Mouse (Mus musculus) intestine, postnatal 0 days (tissue): ENCODE results near the gene Gba. TPM values are rescaled to one million over a fixed set of nuclear protein-coding genes. Genes with fewer than 3 reads are reported as not detected.
A peak's percentile ranks its signal among the peaks of the same experiment; 100 is the strongest.

Experiments
- ATAC-seq: fragments of 200-750 bp; cut with Nextera tagmentation; 2 replicates; pipeline ENCODE4 v1.8.0; 2017; ENCODE audit warnings: mild to moderate bottlenecking, moderate TSS enrichment, moderate library complexity
- H3K27ac ChIP-seq: fragments of 300-500 bp; sonication (generic); 2 replicates; pipeline ENCODE4 v1.5.1; 2014; ENCODE audit warnings: mild to moderate bottlenecking, low read depth, low read length, moderate library complexity
- H3K27me3 ChIP-seq: fragments of 300-500 bp; sonication (generic); replicated peaks from 2 replicates; pipeline ENCODE4 v1.6.1; 2014; ENCODE audit warnings: low read length, mixed read lengths; ENCODE audit not compliant: control insufficient read depth, insufficient read depth
- H3K36me3 ChIP-seq: fragments of 300-500 bp; sonication (generic); 2 replicates; pipeline ENCODE4 v1.6.1; 2014; ENCODE audit warnings: mild to moderate bottlenecking, moderate library complexity; ENCODE audit not compliant: control insufficient read depth, insufficient read depth
- H3K4me1 ChIP-seq: fragments of 300-500 bp; sonication (generic); replicated peaks from 2 replicates; pipeline ENCODE4 v1.6.1; 2014; ENCODE audit warnings: antibody characterized with exemption, low read length, mixed read lengths; ENCODE audit not compliant: control insufficient read depth, insufficient read depth
- H3K4me2 ChIP-seq: fragments of 300-500 bp; sonication (generic); replicated peaks from 2 replicates; pipeline ENCODE4 v1.6.1; 2014; ENCODE audit warnings: low read depth, mild to moderate bottlenecking, moderate library complexity
- H3K4me3 ChIP-seq: fragments of 300-500 bp; sonication (generic); 2 replicates; pipeline ENCODE4 v1.5.1; 2014; ENCODE audit warnings: low read depth, low read length
- H3K9ac ChIP-seq: fragments of 300-500 bp; sonication (generic); 2 replicates; pipeline ENCODE4 v1.6.1; 2014; ENCODE audit warnings: mild to moderate bottlenecking, low read depth, low read length
- H3K9me3 ChIP-seq: fragments of 300-500 bp; sonication (generic); 2 replicates; pipeline ENCODE4 v1.6.1; 2016; ENCODE audit warnings: mixed run types; ENCODE audit not compliant: control insufficient read depth
- CTCF ChIP-seq: sonication (generic); IDR thresholded peaks from 2 replicates; pipeline ENCODE4 v1.5.1; 2016; ENCODE audit warnings: low read depth, mild to moderate bottlenecking, control low read depth, antibody characterized with exemption, moderate library complexity
- WGBS: fragments of 180-500 bp; shearing (Covaris S2); extraction: QIAGEN DNeasy Blood & Tissue Kit; methylation state at CpG from one replicate; pipeline ENCODE4 v1.1.7; 2014; 5-methylcytosine and 5-hydroxymethylcytosine counted together
- polyA plus RNA-seq: library from polyadenylated mRNA; unstranded; fragments of >200 nt; fragmentation: Nextera tagmentation; extraction: Ambion mirVana; gene quantifications from 2 replicates; pipeline ENCODE4 v1.2.1, GENCODE M21; 2015

Gene Gba
- polyA plus RNA-seq, 1 experiment from 2014 or later = 140 TPM

DNA sequence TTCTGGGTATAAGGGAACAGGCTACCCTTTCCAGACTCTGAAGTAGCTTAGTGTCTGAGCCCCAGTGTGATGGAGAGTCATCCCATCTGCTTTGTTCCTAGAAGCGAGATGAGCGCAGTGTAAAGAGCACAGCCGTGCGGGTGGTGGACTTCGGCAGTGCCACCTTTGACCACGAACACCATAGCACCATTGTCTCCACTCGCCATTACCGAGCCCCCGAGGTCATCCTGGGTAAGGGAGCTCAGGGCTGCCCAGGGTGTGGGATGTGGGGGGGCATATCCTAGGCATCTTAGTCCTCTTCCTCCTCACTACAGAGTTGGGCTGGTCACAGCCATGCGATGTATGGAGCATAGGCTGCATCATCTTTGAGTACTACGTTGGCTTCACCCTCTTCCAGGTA, 27.9 kb upstream of the Gba start:
- Histone ChIP-seq H3K4me1 (0 out of 2 replicates have a peak, but pooled peaks cover 7% of the 10 kb centered on the region), H3K9me3 (no peaks in the 10 kb centered on the region), H3K36me3 (peaks cover 69% of the 10 kb centered on the region), H3K4me2 (no peak overlapping the region), H3K27ac (peak overlapping the region; percentile 35; the same call in 1 of the 2 replicates), H3K27me3 (no peaks in the 10 kb centered on the region), H3K9ac (no peak overlapping the region), H3K4me3 (no peak overlapping the region)
- TF ChIP-seq CTCF = no peak
- 94% methylated on average over 11 of the region's 11 CpGs for WGBS
- no peak for ATAC-seq

GRCm38 (mm10) chr3:89175544-89175943, 27.2 kb upstream of the Gba start:
- Histone ChIP-seq H3K4me2 (no peak overlapping the region), H3K4me3 (no peak overlapping the region), H3K9me3 (no peaks in the 10 kb centered on the region), H3K27ac (no peak overlapping the region), H3K9ac (no peak overlapping the region), H3K4me1 (0 out of 2 replicates have a peak, but pooled peaks cover 7% of the 10 kb centered on the region), H3K36me3 (peaks cover 69% of the 10 kb centered on the region), H3K27me3 (no peaks in the 10 kb centered on the region)
- ATAC-seq = no peak
- 91% methylated on average over 10 of the region's 10 CpGs for WGBS
- TF ChIP-seq CTCF = no peak

GRCm38 (mm10) chr3:89176421-89176820, 26.3 kb upstream of the Gba start:
- no peak for ATAC-seq

GRCm38 (mm10) chr3:89177242-89178106, 25.3 kb upstream of the Gba start, which contains the start of gene Scamp3:
Gene Scamp3, plus strand, starts transcription at chr3:89177473.
- TF ChIP-seq CTCF = no peak
- peak; percentile 95 for ATAC-seq
- no peaks in the 10 kb centered on the region for H3K27me3 ChIP-seq
- under 1% methylated on average over 43 of the region's 43 CpGs for WGBS
- peaks cover 68% of the 10 kb centered on the region for H3K36me3 ChIP-seq
- H3K4me3 ChIP-seq = peak within 1 kb of the TSS; percentile 84
- peak within 1 kb of the TSS; percentile 70 for H3K9ac ChIP-seq
- peak within 1 kb of the TSS; percentile 80 for H3K27ac ChIP-seq
- peak within 1 kb of the TSS; percentile 88 for H3K4me2 ChIP-seq
- 0 out of 2 replicates have a peak, but pooled peaks cover 7% of the 10 kb centered on the region for H3K4me1 ChIP-seq
- no peaks in the 10 kb centered on the region for H3K9me3 ChIP-seq

More at GRCm38 (mm10) chr3:89176421-89176820, 26.3 kb upstream of the Gba start:
- no peak for TF ChIP-seq CTCF
- Histone ChIP-seq H3K27ac (no peak overlapping the region), H3K4me2 (no peak overlapping the region), H3K4me3 (no peak overlapping the region), H3K4me1 (0 out of 2 replicates have a peak, but pooled peaks cover 7% of the 10 kb centered on the region), H3K9me3 (no peaks in the 10 kb centered on the region), H3K9ac (no peak overlapping the region), H3K27me3 (no peaks in the 10 kb centered on the region), H3K36me3 (peaks cover 68% of the 10 kb centered on the region)
- WGBS = 84% methylated on average over 7 of the region's 7 CpGs

DNA sequence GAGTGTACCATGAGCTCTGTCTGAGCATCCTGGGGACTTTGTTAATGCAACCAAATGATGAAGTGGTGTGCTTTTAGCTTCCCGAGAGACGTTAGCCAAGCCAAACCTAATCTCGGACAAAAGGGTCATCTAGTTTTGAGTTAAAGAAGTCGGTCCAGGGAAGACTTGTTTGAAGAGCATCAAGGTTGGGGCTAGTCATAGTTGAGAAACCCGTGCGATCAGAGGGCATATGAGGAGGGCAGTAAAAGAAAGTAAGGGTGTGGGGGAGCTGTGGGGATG, 24.7 kb upstream of the Gba start:
- Histone ChIP-seq H3K4me2 (peak overlapping the region; percentile 88), H3K36me3 (peaks cover 64% of the 10 kb centered on the region), H3K4me3 (peak overlapping the region; percentile 84), H3K9ac (peak overlapping the region; percentile 70), H3K9me3 (no peaks in the 10 kb centered on the region), H3K27ac (peak overlapping the region; percentile 80; the same call in 1 of the 2 replicates), H3K4me1 (0 out of 2 replicates have a peak, but pooled peaks cover 7% of the 10 kb centered on the region), H3K27me3 (no peaks in the 10 kb centered on the region)
- no peak for TF ChIP-seq CTCF
- no peak for ATAC-seq
- 0% methylated on average over 6 of the region's 6 CpGs for WGBS

DNA sequence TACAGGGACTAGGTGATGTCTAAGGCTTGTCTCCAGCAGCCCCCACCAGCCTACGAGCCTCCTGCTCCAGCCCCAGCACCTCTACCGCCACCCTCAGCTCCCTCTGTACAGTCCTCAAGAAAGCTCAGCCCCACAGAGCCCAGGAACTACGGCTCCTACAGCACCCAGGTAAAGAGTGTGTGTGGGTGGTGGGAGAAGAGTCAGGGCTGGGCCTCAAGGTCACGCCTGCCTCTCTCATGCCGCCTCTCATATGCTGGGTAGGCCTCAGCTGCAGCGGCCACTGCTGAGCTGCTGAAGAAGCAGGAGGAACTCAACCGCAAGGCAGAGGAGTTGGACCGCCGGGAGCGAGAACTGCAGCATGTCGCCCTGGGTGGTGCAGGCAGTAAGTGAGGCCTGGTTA, 23.7 kb upstream of the Gba start:
- Histone ChIP-seq H3K4me3 (no peak overlapping the region), H3K27me3 (no peaks in the 10 kb centered on the region), H3K4me2 (0 out of 2 replicates have a peak overlapping the region, but pooled peaks have one; percentile 88), H3K27ac (no peak overlapping the region), H3K36me3 (peaks cover 54% of the 10 kb centered on the region), H3K9me3 (no peaks in the 10 kb centered on the region), H3K9ac (no peak overlapping the region), H3K4me1 (0 out of 2 replicates have a peak, but pooled peaks cover 7% of the 10 kb centered on the region)
- WGBS = 83% methylated on average over 11 of the region's 11 CpGs
- ATAC-seq = no peak
- no peak for TF ChIP-seq CTCF
